Mouse (Mus musculus) right cerebral cortex, adult 2 months (tissue): ENCODE results near the gene Slc4a1.

ENCODE experiments used
- DNase-seq, 2 experiments: peaks; one replicate each; pipeline ENCODE4 v3.0.0; 2021 to 2022; ENCODE audit warnings: low spot score in 2 of 2

The Slc4a1 gene

DNA sequence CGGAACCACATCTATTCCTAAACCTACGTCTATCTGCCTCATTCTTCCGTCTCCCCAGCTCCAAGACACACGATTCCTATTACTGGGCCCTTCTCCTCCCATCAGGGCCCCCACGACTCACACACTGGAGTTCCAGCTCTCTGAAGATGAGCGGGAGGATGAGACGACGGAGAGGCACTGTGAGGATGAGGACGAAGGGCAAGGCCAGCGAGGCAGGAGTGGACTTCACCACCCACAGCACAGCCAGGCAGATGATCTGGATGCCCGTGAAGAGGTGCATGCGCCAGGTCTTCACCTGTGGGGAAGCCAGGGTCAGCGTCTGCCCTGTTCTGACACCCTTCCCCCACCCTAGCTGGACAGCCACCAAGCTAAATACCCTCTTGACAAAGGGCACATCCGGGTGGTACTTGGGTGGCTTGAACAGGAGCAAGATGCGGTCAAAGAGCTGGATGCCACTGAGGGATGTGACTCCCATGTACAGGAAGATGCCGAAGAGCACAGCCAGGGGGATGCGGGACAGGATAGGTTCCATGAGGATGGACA is 15.0 kb downstream of the Slc4a1 start:
- no peak for DNase-seq

- no peak for DNase-seq
Measured at GRCm38 (mm10) chr11:102350416-102350815, 15.6 kb downstream of the Slc4a1 start.

GRCm38 (mm10) chr11:102349189-102349954 is 16.6 kb downstream of the Slc4a1 start:
- no peak for DNase-seq

GRCm38 (mm10) chr11:102348771-102349170 is 17.2 kb downstream of the Slc4a1 start:
- no peak for DNase-seq

DNA sequence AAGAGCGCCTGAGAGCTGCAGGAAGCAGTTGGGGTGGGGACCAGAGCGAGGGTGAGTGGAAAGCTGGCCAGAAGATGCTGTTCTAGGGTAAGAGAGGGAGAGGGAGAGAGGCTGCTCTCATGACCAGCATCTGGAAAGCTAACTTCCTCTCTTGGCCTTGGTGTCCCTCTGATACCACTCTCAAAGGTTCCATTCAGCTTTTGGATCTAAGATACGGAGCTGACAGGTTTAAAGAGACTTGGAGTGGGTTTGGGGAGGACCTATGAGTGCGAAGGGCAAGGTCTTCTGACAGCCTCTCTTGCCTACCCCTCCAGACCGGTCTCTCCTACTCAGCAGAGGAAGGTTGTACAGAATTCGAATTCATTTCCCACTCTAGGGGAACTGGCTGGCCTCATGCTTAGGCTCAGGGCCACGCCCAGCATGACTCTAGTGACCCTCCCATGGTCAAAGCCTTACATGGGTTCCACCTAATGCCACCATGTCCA is 17.9 kb downstream of the Slc4a1 start:
- no peak for DNase-seq

GRCm38 (mm10) chr11:102347683-102348082 is 18.3 kb downstream of the Slc4a1 start:
- DNase-seq: no peak

DNA sequence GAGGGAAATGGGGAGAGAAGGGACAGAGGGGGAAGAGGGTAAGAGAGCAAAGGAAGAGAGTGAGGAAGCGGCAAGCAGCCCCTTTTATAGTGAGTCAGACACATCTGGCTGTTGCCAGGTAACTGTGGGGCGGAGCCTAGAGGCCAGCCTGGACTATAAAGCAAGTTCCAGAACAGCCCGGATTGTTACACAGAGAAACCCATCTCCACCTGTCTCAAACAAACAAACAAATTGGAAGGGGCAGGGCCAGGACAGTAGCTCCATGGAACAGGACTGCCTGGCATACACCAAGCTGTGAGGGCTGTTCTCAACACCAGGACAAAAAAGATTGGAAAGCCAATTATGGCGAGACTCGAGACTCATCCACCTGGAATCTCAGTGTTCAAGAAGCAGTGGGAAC is 19.1 kb downstream of the Slc4a1 start:
- DNase-seq: no peak

- no peak for DNase-seq
Measured at GRCm38 (mm10) chr11:102344458-102344857, 21.5 kb downstream of the Slc4a1 start.

GRCm38 (mm10) chr11:102342742-102343141 is 23.3 kb downstream of the Slc4a1 start:
- DNase-seq: no peak

GRCm38 (mm10) chr11:102341101-102341500 is 24.9 kb downstream of the Slc4a1 start:
- no peak for DNase-seq

DNA sequence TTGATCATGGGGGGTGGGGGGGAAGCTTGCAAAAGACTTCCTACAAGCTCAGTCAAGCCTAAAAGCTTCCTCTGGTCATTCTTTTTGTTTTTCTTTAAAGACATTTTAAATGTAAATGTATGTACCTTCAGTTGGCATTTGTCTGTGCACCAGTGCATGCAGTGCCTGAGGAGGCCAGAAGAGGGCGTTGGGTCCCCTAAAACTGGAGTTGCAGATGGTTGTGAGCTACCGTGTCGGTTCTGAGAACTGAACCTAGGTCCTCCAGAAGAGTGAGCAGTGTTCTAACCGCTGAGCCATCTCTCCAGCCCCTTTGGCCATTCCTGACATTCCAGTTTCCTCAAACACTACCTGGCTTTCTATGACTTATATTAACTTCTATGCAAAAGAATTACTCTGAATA is 26.4 kb downstream of the Slc4a1 start:
- DNase-seq: no peak

DNA sequence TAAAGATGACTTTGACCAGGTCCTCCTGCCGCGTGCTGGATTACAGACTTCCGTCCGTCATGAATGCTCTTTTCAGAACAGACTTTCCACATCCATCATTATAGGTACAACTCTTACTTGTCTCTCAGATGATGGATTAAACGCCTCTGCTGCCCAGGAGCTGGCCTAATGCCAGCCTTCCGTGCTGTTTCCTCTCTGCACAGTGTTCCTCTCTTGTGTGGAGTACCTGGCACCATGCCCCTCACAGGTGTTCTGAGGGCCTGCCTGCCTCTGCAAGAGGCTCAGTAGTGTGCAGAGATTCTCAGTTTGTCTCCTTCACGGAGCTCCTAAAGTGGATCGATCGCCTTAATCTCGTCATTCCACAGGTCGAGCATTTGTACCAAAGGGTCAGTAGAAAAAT is 26.8 kb downstream of the Slc4a1 start:
- DNase-seq: peak in 1 of 2 experiments; percentile 12

- DNase-seq: peak; percentile 66
Measured at GRCm38 (mm10) chr11:102338561-102338960, 27.4 kb downstream of the Slc4a1 start.

- no peak for DNase-seq
Measured at GRCm38 (mm10) chr11:102337921-102338320, 28.1 kb downstream of the Slc4a1 start.

DNA sequence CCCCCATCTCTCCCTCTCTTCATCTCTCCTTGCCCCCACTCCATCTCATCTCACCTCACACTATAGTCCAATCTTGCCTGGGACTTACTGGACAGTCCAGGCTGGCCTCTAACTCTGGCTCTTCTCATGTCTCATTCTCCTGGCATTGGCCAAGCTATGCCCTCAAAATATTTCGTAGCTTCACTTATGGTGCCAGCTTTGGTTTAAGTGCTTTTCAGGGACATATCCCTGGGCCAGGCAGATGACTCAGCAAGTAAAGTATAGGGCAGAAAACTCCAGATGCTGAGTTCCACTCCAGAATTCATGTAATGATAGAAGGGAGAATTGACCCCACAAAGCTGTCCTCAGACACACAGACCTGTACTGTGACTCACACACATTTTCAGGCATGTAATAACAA is 29.8 kb downstream of the Slc4a1 start:
- DNase-seq: no peak

DNA sequence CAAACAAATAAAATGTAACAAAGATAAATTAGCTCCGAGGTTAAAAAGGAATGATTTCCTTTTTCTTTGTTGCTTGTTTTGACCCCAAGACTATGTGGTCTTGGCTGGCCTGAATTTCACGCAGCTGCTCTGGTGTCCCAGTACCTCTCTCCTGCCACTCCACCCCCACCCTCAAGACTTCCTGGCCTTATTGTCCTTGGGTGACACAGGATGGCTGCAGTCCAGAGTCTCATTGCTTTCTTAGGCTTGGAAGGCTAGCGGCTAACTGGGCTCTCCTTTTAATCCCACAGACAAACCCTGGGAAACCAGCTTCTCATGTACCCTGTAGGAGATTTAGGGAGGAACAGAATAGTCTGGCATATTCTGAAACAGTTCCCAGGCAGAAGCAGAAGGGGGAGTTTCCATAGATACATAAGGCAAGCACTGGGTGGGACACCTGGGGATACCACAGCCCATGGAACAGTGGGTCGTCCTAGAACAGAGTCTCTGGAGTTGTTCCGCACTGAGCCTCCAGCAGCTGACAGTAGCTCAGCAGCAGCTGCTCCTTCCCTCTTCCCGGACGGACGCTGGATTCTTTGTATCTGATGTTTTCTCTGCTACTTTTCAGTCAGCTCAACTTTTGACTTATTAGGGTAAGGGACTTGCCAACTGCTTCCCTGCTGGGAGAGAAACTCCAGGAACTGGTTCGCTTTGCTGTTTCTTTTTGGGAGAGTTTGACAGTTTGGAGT is 30.9 kb downstream of the Slc4a1 start:
- no peak for DNase-seq

DNA sequence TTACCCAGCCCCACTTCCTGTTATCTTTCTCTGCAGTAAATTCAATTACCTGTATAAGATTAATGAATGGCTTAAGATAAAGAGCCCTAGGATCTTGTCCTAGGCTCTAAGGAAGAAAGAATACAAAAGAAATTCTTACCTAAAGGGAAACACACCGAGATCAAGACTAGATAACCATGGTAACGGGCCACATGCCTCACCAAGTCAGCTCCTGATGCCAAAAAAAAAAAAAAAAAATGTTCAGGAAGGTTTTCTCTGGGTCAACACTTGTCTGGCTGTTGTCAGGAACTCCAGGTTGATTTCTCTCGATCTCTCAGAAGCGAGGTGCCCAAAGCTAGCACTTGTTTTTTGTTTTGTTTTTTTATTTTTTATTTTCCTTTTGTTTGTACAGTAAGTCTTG is 32.0 kb downstream of the Slc4a1 start:
- DNase-seq: no peak

DNA sequence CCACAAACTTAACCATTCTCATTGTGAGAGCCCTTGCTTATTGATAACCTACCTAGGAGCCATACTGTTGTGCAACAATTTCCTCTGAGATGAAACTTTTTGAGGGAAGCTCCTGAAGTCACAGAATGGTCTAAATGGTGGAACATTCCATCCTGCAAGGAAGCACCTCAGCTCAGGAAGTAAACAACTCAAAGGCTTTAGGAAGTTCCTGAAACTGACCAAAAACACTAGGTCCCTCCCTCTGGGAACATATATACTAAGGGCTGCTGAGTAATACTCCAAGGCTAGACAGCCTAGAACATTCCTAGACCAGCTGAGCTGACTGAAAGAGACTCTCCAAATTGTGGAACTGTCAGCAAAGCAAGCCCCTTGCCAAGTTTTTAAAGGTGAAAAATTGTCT is 32.9 kb downstream of the Slc4a1 start:
- DNase-seq: no peak

GRCm38 (mm10) chr11:102331806-102332205 is 34.2 kb downstream of the Slc4a1 start:
- DNase-seq: no peak

DNA sequence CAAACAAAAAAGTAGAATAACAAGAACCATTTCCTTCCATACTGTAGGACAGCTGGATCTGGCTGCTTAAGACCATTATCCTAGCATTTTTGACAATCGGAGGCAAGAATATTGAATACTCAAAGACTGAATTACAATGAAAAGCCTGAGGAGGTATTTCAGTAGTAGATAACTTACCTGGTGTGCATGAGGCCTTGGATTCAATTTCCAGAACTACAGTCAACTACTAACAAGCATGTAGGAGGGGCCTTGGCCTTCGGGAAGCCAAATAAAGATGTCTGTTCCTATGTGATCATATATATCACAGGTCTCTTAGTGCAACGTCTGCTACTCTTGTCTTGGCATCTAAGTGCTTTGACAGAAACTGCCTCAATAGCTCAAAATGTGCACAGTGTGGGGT is 36.0 kb downstream of the Slc4a1 start:
- no peak for DNase-seq

DNA sequence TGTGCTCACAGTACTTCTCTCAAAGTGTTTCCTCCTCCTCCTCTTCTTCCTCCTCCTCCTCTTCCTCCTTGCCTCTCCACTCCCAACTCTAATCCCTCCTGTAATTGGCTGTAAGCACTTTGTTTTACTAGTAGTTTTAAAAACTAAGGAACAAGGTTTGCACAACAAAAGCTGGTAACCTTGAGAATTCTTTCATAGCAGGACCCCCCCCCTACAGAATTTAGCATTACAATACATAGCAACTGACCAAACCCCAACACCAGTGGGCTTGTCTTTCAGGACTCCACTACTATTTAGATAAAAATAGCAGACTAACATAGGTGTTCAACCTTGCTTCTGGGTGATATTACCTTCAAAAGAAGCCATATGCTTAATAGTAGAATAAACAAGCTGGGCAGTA is 36.5 kb downstream of the Slc4a1 start:
- DNase-seq: no peak

- DNase-seq: no peak
Measured at GRCm38 (mm10) chr11:102327839-102328238, 38.2 kb downstream of the Slc4a1 start.

GRCm38 (mm10) chr11:102327250-102327649 is 38.8 kb downstream of the Slc4a1 start:
- no peak for DNase-seq
